Mouse (Mus musculus) cerebellum, postnatal 14 days (tissue): ENCODE measurements around the gene Adgrv1.
A peak's percentile ranks its signal among the peaks of the same experiment; 100 is the strongest.

ENCODE experiments used
- DNase-seq, 2 experiments: peaks; one replicate each; pipeline ENCODE4 v3.0.0; 2021; ENCODE audit warnings: mixed read lengths in 2 of 2

Adgrv1 gene

GRCm38 (mm10) chr13:81402826-81403225, 230.1 kb downstream of the Adgrv1 start:
- peak; percentile 70 to 75 for DNase-seq

- no peak for DNase-seq
These were observed 230.8 kb downstream of the Adgrv1 start for GRCm38 (mm10) chr13:81402191-81402590.

- DNase-seq, result no peak
These were observed 231.2 kb downstream of the Adgrv1 start for GRCm38 (mm10) chr13:81401742-81402141.

GRCm38 (mm10) chr13:81385597-81386362, 247.2 kb downstream of the Adgrv1 start:
- DNase-seq, result peak; percentile 55 to 56

GRCm38 (mm10) chr13:81381835-81382234, 251.1 kb downstream of the Adgrv1 start:
- DNase-seq, result no peak

GRCm38 (mm10) chr13:81370801-81371456, 262.0 kb downstream of the Adgrv1 start:
- DNase-seq, result no peak

- no peak for DNase-seq
These were observed 262.8 kb downstream of the Adgrv1 start for GRCm38 (mm10) chr13:81370196-81370595.

GRCm38 (mm10) chr13:81369564-81369963, 263.4 kb downstream of the Adgrv1 start:
- peak in 1 of 2 experiments; percentile 23 for DNase-seq

- no peak for DNase-seq
These were observed 264.0 kb downstream of the Adgrv1 start for GRCm38 (mm10) chr13:81368987-81369386.

GRCm38 (mm10) chr13:81367681-81368376, 265.1 kb downstream of the Adgrv1 start:
- DNase-seq, result no peak

- no peak for DNase-seq
These were observed 272.6 kb downstream of the Adgrv1 start for GRCm38 (mm10) chr13:81360338-81360737.

- no peak for DNase-seq
These were observed 274.2 kb downstream of the Adgrv1 start for GRCm38 (mm10) chr13:81358766-81359165.

GRCm38 (mm10) chr13:81358365-81358764, 274.6 kb downstream of the Adgrv1 start:
- no peak for DNase-seq

GRCm38 (mm10) chr13:81357215-81357614, 275.7 kb downstream of the Adgrv1 start:
- DNase-seq, result no peak

GRCm38 (mm10) chr13:81354587-81354986, 278.4 kb downstream of the Adgrv1 start:
- no peak for DNase-seq

GRCm38 (mm10) chr13:81352296-81352695, 280.7 kb downstream of the Adgrv1 start:
- no peak for DNase-seq

GRCm38 (mm10) chr13:81351462-81352155, 281.3 kb downstream of the Adgrv1 start:
- DNase-seq, result no peak

- DNase-seq, result no peak
These were observed 285.5 kb downstream of the Adgrv1 start for GRCm38 (mm10) chr13:81347261-81347980.

GRCm38 (mm10) chr13:81342987-81343596, 289.9 kb downstream of the Adgrv1 start:
- no peak for DNase-seq

- DNase-seq, result no peak
These were observed 297.7 kb downstream of the Adgrv1 start for GRCm38 (mm10) chr13:81335241-81335640.

GRCm38 (mm10) chr13:81332018-81332417, 300.9 kb downstream of the Adgrv1 start:
- DNase-seq, result no peak

- no peak for DNase-seq
These were observed 303.2 kb downstream of the Adgrv1 start for GRCm38 (mm10) chr13:81329762-81330161.
